Mouse (Mus musculus) left cerebral cortex, adult 2 months (tissue): ENCODE data around the gene Pde4d. TPM values are rescaled to one million over a fixed set of nuclear protein-coding genes. Genes with fewer than 3 reads are reported as not detected.

Source experiments
- DNase-seq, 2 experiments: peaks; one replicate each; pipeline ENCODE4 v3.0.0; 2021 to 2022; ENCODE audit warnings: low spot score in 2 of 2, mixed read lengths in 1 of 2; ENCODE audit errors: extremely low spot score in 1 of 2
- H3K27ac ChIP-seq: fragments of 200-600 bp; 2 replicates; pipeline ENCODE4 v1.8.1; 2022
- H3K4me3 ChIP-seq: fragments of 200-600 bp; 2 replicates; pipeline ENCODE4 v1.8.1; 2022
- CTCF ChIP-seq: fragments of 200-600 bp; IDR thresholded peaks from 2 replicates; pipeline ENCODE4 v1.8.1; 2022; ENCODE audit warnings: antibody characterized with exemption, mild to moderate bottlenecking, moderate library complexity
- intact Hi-C: fragments of 180-260 bp; cut with DNase I; formaldehyde crosslinking; loops from one replicate; pipeline ENCODE4 v1.15.1; 2025
- total RNA-seq, 2 experiments: library from RNA; stranded (reverse); gene quantifications; 2 replicates each; pipeline ENCODE4 v1.2.3; 2021

Pde4d gene
- total RNA-seq, 2 experiments from 2014 or later = 116 to 121 TPM

DNA sequence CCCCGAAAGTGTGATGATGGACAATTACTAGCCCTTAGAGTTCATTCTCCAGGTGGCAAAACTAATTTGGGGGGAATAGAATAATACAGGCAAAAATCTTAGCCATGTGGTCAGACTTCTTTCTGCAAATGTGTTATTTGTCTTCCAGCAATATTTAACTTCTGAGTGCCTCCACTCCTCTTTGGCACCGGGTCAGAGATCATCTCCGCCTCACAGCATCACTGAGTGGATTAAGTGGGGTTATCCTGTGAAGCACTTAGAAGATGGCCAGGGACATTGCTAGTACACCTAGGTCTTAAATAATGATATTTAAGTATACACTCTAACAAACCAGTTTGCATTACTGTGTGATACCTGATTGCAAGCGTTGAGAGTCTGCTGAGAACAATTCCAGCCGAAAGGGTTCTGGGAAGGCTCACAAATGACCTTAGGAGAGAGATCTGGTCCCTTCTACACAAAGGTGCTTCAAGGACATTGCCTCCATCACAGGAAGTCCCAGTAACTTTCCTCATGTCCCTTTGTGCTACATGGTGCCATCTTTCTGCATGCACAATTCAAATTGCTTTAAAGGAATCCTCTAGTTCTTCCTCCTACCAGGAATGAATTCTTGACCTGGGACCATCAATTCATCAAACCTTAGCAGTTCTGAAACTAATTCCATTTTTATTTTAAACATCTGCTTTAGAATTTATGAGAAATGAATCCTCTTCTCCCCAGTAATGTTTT is 989.9 kb downstream of the Pde4d start:
- Histone ChIP-seq H3K4me3 (peak overlapping the region; percentile 68; the same call in 1 of the 2 replicates), H3K27ac (no peak overlapping the region)
- intact Hi-C loops = loop anchor here (2.0 to 10.0 kb wide), 4 partner anchors 53 to 205 kb away; no protein-coding TSS in a partner anchor
- DNase-seq = no peak
- no peak for TF ChIP-seq CTCF

DNA sequence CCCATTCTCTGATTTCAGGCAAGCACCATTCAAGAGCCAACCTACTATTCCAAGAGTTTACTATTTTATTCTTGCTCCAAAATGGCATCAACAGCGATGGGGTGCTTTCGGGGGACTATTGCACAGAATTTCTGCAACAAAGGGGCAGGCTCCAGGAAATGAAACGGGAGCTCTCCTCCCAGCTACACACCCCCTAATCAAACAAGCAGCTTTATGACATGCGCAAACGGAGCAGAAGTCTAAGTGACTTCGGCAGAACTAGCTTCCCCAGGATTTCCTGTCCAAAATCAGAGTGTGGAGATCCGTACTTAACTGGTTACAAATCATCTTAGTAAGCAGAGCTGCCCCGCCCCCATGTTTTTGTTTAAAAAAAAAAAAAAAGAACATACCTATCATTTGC is 990.6 kb downstream of the Pde4d start:
- intact Hi-C loops = loop anchor here (2.0 to 10.0 kb wide), 4 partner anchors 52 to 206 kb away; no protein-coding TSS in a partner anchor
- peak overlapping the region; percentile 81 for H3K27ac ChIP-seq
- peak; percentile 32 to 37 for DNase-seq
- TF ChIP-seq CTCF = no peak
- H3K4me3 ChIP-seq = peak overlapping the region; percentile 68

- Histone ChIP-seq H3K27ac (peak overlapping the region; percentile 81), H3K4me3 (peak overlapping the region; percentile 68)
- intact Hi-C loops = loop anchor here (2.0 to 10.0 kb wide), 4 partner anchors 51 to 206 kb away; no protein-coding TSS in a partner anchor
- peak; percentile 42 for TF ChIP-seq CTCF
- peak; percentile 75 to 83 for DNase-seq
Observed at GRCm38 (mm10) chr13:109440881-109441280, 991.1 kb downstream of the Pde4d start.

- intact Hi-C loops = loop anchor here (2.0 to 10.0 kb wide), 4 partner anchors 51 to 207 kb away; no protein-coding TSS in a partner anchor
- peak; percentile 22 to 35 for DNase-seq
- no peak for TF ChIP-seq CTCF
- peak overlapping the region; percentile 68 for H3K4me3 ChIP-seq
- H3K27ac ChIP-seq = peak overlapping the region; percentile 81
Observed at GRCm38 (mm10) chr13:109441401-109441973, 991.7 kb downstream of the Pde4d start.

- TF ChIP-seq CTCF = no peak
- intact Hi-C loops = loop anchor here (10.0 kb wide), 1 partner anchor 211 kb away; no protein-coding TSS in a partner anchor
- DNase-seq = no peak
- H3K4me3 ChIP-seq = peak overlapping the region; percentile 10; the same call in 1 of the 2 replicates
- H3K27ac ChIP-seq = no peak overlapping the region; the same call in 1 of the 2 replicates
Observed at GRCm38 (mm10) chr13:109446138-109446537, 996.4 kb downstream of the Pde4d start.

GRCm38 (mm10) chr13:109448121-109448520 is 998.4 kb downstream of the Pde4d start:
- no peak overlapping the region for H3K27ac ChIP-seq
- intact Hi-C loops = loop anchor here (10.0 kb wide), 1 partner anchor 213 kb away; no protein-coding TSS in a partner anchor
- no peak overlapping the region for H3K4me3 ChIP-seq
- TF ChIP-seq CTCF = no peak
- DNase-seq = no peak

DNA sequence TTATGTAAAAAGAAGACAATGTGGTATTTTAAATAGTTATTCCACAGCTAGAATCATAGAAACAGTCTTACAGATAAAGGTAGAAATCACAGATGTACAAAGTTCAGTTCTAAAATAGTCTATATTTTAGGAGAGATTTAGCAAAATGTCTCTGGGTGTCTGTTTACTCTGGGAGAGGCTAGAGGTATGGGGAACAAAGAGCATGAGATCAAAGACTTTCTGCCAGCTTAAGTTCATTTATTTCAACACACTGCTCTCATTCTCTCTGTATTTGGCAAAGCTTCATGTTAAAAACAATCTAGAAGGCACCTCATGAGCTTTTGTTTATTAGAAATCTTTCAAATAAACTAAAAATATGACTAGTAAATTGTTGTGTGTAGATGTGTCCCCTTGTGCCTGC is 1024.6 kb downstream of the Pde4d start:
- no peak overlapping the region for H3K4me3 ChIP-seq
- TF ChIP-seq CTCF = no peak
- H3K27ac ChIP-seq = no peak overlapping the region
- DNase-seq = no peak
- intact Hi-C loops = no loop called here

DNA sequence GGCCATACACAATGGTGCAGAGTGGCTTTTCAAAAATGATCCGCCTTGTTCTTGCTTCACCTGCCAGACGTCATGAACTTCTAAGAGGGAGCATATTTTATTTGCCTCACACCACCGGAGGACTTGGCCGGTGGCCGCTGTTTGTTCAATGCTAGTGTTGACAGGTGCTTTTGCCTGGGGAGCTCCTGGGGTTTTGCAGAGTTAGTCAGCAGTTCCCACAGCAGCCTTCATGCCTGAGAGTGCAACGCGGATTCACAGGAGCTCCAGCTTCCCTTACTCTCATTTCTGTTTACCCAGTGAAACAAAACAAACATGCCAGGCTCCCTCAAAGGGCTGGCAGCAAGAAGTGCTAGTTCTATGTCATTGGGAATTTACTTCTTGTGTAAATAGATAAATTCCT is 1031.7 kb downstream of the Pde4d start:
- Histone ChIP-seq H3K4me3 (no peak overlapping the region), H3K27ac (no peak overlapping the region)
- intact Hi-C loops = no loop called here
- no peak for TF ChIP-seq CTCF
- DNase-seq = no peak

DNA sequence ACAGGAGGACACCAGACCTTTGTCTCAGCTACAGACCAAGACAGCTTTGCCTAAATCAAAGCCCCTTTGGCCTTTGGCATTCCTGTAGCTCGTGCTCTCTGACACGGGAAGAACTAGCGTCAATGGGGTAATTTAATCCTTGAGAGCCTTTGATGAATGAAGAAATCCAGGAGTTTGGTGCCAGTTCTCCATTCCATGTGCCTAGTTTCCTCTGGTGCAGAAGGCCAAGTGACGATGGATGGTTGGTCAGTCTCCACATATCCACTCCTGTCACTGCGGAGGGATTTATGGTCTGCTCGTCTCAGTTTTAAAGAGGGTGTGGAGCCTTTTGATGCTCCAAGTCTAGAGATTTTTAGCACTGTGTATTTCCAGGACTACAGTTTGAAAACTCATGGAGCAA is 1036.4 kb downstream of the Pde4d start:
- Histone ChIP-seq H3K27ac (no peak overlapping the region), H3K4me3 (no peak overlapping the region)
- no peak for TF ChIP-seq CTCF
- DNase-seq = no peak
- intact Hi-C loops = no loop called here

DNA sequence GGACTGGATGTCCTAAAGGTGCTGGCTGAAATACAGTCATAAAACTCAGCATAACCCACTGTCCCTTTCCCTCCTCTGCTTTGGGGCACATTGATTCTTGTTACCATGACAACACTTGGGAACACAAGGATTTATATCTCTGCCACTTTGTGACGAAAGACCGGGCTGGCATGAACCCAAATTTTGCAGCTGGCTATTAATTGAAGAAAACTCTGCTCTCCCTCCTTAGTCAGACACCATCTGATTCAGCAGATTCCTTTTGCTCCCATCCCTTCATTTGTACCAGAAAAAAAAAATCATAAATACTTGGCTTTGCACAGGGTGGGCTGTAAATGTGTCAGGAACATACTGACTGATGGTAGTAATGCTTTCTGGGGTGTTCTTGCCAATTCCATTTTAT is 1037.6 kb downstream of the Pde4d start:
- Histone ChIP-seq H3K27ac (no peak overlapping the region), H3K4me3 (no peak overlapping the region)
- intact Hi-C loops = no loop called here
- DNase-seq = peak in 1 of 2 experiments; percentile 38
- no peak for TF ChIP-seq CTCF

GRCm38 (mm10) chr13:109490853-109491252 is 1041.1 kb downstream of the Pde4d start:
- Histone ChIP-seq H3K27ac (no peak overlapping the region), H3K4me3 (no peak overlapping the region)
- TF ChIP-seq CTCF = no peak
- intact Hi-C loops = loop anchor here (5.0 kb wide), 1 partner anchor 49 kb away; no protein-coding TSS in a partner anchor
- no peak for DNase-seq

DNA sequence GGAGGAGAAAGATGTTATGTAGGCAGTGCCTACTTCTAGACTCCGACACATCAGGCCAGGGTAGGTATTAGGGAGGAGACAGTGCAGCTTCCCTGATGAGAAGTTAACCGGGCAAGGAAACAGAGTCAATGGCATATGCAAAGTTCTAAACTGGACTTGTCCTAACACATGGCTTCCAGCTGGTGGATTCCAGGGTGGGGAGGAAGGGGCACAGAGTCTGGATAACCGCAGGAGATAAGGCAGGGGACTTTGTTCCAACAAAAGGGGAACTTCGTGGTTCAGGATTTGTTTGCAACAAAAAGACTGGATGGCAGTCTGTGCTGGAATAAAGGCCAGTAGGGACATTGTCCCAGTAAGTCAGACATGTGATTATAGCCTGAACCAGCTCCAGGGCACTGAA is 1042.1 kb downstream of the Pde4d start:
- intact Hi-C loops = loop anchor here (5.0 kb wide), 1 partner anchor 50 kb away; no protein-coding TSS in a partner anchor
- DNase-seq = no peak
- no peak for TF ChIP-seq CTCF
- no peak overlapping the region for H3K4me3 ChIP-seq
- no peak overlapping the region for H3K27ac ChIP-seq
